Mouse (Mus musculus) cerebellum, adult 9-10 months (tissue): ENCODE measurements at regions not wholly inside any gene's neighbourhood (a gene's known extent, or its start where the extent isn't known, plus 50 kb on each side); places are given as distances from the start of the nearest gene placed in this dataset.
A peak's percentile ranks its signal among the peaks of the same experiment; 100 is the strongest.

Source experiments
- DNase-seq: peaks from one replicate; pipeline ENCODE4 v3.0.0; 2022

DNA sequence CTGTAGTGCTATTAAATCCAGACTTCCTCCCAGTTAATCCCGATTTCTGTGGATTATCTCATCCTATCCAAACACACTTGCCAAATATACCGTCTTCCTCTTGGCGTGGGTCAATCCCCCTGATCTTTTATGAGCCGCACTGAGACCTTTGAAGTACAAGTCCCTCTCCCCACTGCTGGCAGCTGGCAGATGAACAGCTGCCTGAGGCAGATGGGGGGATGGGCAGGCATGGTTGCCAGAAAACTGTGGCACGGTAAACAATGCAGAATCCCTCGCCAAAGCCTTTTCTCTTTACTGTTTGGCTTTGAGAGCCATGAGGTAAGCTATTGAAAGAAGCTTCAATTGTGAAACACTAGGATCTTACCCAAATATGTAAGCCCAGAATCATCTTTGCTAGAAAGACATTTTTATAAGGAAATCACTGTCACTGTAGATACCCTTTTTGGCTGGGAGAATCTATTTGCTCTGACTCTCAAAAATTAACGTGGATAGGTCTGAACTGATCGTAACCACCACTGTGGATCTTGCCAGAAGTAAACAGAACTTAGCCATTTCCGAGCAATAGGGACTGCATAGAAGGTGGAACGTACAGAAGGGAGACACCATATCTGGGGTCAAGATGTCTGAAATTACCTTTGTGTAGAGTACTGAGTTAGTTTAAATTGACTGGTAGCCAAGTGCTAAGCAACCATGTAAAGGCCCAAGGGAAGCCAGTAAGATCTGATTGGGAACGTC lies 221.5 kb downstream of the Ahr start:
- DNase-seq, result no peak

DNA sequence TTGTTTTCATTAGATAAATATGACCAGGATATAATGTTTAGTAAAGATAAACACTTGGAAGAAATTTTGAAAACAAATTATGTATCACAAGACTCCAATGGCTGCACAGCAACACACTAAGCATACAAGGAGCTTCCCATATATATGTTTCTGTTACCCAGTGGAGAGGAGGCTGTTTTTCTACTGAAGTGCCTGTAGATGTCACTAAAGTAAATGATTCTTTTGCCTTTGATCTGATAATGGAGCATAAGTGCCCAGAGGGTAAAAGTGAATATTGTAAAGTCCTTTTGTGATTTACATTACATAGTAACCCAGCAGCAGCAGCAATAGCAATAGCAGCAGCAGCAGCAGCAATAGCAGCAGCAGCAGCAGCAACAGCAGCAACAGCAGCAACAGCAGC lies 226.3 kb downstream of the Ahr start:
- no peak for DNase-seq

DNA sequence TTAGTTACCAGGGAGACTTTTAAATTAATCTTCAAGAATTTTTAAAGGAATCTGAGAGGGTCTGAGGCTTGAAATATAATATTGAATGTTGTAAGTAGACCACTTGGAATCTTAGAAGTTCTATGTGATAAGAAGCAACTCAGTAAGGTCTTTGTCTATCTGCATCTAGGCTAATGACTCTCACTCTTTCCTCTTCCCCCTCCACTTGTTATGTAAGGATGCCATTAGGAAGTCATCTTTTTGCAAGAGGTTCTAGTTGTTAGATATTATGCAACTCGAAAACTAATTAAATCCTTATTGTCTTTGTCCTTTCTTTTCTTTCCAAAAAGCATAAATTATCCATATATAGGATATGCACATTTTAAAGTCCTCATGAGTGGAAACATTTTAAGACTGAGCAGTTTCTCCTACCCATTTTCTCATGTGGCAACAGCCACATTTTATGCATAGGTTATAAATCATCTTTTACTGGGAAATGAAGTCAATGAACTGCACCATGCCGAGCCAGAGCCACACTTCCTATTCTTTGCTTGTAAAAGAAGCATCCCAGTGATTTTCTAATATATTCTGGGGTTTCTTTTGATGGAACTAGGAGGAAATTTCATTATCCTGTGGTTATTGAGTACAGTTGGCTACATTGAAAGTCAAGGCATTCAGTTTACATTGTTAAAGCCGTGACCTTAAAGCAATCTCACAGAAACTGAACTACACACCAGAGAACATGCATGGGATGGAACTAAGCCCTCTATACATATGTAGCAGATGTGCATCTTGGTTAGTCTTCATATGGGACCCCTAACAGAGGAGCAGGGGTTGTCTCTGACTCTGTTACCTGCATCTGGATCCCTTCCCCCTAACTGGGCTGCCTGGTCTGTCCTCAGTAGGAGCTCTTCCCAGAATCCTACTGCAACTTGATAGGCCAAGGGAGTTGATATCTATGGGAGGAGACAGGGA lies 230.8 kb downstream of the Ahr start:
- DNase-seq, result no peak

DNA sequence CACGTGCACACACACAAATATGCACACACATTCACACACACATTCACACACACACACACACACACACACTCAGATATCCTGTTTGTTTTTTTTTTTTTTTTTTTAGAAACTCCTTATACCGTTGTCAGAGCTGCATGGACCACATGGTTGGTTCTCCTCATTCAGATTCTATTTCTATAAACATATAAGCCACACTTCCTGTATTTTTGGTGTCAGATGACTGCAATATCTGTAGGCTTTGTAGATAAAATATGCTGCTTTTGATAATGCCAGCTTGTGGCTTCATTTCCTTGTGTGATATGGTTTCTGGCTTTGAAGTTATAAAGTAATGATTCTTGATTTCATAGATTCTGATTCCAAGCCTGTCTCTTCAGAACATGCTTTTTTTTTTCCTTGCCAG lies 231.7 kb downstream of the Ahr start:
- no peak for DNase-seq

DNA sequence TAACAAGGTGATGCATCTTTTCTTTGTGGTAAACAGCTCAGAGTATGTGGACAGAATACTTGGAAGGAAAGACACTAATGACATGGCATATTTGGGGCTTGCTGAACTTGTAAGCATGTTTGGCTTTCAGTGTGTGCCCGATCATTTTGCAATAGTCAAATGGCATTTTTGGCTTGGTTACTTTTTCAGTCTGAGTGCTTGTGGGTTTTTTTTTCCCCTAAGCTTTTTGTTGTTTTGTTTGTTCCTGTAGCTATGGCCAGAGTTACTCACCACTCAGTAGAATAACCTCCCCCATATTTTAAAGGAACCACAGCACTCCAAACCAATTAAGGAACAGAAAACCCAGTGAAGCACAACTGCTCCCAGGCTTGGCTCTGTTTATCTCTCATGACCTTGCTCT lies 240.2 kb downstream of the Ahr start:
- DNase-seq, result no peak

DNA sequence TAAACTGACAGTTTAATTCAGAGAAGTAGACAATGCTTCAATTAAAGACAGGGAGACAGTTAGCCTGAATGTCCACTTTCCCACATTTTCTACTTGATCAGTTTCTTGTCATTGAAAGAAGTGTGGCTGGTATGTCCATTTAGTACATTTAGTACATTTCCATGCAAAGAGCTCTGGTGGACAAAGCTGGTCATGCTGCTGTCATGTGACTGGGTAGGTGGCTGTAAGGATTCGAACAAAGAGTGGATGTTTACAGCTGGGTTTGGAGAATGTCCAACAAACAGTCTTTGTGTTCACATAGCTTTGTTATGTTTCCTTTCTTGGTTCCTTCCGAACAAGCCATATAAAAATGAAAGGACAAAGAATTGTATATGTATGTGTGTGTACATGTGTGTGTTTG lies 241.3 kb downstream of the Ahr start:
- no peak for DNase-seq

DNA sequence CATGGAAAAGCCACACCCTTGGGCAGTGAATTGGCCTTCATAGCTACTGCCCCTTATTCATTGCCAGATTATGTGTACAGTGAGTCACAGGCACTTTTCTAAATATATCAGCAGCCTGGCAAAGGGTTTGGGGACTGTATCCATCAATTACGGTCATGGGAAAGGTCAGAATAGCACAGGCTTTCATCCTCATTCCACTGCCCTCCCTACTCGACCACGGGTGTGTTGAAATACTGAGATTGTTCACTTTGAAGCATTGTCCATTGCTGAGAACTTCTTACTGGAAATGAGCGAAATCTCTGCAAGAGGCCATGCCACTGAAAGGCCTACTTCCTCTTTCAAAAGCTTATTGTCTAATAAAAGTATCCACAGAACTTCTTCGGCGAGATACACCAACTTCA lies 242.9 kb downstream of the Ahr start:
- no peak for DNase-seq

DNA sequence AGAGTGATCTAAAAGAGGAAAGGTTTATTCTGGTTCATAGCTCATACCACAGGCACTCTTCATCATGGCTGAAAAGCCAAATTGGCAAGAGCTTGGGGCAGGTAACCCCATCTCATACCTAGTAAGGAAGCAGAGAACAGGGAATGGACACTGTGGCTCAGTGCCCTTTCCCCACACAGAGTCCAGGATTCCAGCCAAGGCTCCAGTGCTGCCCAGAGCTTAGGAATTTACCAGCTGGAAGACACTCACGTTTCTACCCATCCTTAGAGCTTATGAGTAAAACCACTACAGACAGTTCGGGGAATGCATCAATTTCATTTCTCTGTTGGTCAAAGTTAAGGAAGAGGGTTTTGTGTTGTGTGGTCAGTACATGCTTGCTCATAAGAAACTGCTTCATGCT lies 241.0 kb downstream of the Snx13 start:
- no peak for DNase-seq

DNA sequence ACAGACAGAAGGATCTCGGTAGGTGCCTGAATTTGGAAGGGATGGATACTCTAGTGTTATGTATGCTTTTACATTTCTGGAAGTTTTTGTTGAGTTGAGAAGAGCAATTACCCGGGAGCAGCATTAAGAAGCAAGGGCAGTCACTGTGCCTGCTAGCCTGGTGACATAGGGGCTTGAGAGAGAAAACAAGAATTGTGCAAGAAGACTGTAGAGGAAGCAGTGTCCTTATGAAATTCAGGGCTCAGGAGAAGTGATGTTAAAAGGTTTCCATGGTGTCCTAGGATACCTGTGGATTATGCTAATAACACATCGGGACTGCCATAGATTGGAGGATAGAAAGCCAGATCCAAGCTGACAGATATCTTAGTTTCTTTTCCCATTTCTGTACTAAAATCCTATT lies 240.6 kb downstream of the Snx13 start:
- no peak for DNase-seq

DNA sequence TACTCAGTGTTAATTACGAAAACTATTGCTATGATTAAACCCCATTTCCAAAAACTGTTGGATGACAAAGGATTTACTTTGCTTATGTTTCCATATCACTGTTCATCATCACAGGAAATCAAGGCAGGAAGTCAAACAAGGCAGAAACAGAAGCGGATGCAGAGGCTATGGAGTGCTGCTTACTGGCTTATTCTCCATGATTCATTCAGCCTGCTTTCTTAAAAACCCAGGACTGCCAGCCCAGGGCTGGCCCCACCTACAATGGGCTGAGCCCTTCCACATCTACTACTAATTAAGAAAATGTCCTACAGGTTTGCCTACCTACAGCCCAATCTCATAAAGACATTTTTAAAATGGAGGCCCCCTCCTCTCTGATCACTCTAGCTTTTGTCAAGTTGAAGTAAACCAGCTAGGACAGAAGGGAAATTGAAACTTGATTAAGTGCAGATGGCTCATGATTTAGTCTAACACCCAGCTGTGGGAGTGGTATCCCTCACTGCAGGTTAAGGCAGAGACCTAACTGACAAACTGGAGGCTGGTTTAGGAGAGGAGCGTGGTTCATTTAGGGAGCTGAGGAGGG lies 240.1 kb downstream of the Snx13 start:
- no peak for DNase-seq

DNA sequence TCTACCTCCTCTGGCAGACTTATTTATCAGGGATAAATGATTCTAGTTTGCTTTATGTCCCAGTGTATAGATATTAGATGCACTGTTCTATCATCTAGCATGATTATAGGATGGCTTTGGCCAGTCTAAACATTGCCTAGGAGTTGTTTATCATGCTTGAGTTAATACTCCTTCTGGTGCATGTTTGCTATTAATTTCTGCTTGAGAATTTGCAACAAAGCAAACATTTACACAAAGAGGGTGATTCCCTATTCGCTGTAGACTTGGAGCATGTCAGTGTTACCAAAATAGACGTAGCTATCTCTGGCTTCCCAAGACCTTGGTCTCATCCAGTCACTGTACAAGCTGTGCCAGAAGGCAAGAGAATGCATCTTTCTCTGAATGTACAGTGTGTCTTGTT lies 237.4 kb downstream of the Snx13 start:
- no peak for DNase-seq

DNA sequence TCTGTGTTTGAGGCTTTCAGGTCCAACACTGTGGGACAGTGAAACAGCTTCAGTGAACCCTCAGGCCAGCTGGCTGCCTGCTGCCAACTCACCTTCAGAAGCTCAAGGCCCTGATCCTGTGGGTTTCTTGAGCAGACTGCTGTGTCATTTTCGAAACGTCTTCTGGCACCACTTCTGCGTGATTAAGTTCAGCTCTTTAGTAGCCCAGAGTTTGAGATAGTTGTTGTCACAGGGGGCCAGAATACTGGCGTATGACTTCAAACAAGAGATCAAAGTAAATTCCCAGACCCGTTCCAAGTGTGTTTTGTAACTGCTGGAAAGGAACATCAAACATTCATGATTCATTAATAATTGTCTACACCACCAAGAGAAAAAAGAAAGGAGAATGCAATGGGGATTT lies 236.9 kb downstream of the Snx13 start:
- DNase-seq, result no peak

DNA sequence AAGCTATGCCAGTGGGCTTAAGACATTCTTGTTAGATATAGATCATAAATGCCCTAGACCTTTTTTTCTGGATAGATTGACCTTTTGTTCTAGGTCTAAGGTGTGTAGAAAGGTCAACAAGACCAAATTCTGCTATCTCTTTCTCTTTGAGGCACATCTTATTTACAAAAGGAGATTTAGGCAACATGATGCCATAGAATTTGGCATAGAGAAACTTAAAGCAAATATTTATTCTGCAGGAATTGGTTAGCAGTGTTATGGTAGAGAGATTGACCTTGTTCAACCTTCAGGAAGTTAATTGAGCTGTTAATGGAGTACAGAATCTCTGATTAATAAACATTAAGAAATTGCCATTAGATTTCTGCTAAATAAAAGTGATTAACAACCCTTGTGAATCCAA lies 236.4 kb downstream of the Snx13 start:
- no peak for DNase-seq

DNA sequence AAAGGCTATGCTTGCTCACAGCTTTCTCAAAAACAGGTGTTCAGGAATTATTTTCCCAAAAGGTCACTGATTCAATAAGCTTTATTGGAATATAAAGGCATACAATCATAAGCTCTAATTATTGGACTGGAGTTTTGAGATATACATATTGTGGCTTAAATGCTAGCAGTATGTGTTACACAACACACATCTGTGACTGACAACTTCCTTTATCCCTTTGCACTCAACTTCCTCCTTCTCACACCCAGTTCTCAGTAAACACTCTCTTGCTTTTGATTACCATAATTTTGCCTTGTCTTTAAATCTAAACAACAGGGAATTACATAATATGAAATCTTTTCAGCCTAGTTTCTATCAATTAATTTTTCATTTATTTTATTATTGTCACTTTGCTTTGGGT lies 222.5 kb downstream of the Snx13 start:
- no peak for DNase-seq

DNA sequence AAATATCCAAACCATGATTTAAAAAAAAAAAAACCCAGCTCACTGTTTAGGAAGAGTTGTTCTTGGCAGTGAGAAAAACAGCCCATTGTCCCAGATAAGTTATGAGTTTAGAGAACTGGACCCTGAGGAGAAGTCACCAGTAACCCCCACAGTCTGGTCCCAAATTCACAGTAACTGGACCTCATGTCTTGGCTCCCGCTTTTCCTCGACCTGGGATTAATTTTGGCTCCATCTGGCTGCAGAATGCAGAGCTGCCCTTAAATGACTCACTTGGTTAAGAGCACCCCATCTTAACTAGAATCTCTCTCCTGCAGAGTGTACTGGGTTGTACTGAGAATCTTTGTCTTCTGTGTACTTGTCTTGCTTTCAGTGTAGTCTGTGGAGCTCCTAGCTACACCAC lies 221.0 kb downstream of the Snx13 start:
- DNase-seq, result no peak

DNA sequence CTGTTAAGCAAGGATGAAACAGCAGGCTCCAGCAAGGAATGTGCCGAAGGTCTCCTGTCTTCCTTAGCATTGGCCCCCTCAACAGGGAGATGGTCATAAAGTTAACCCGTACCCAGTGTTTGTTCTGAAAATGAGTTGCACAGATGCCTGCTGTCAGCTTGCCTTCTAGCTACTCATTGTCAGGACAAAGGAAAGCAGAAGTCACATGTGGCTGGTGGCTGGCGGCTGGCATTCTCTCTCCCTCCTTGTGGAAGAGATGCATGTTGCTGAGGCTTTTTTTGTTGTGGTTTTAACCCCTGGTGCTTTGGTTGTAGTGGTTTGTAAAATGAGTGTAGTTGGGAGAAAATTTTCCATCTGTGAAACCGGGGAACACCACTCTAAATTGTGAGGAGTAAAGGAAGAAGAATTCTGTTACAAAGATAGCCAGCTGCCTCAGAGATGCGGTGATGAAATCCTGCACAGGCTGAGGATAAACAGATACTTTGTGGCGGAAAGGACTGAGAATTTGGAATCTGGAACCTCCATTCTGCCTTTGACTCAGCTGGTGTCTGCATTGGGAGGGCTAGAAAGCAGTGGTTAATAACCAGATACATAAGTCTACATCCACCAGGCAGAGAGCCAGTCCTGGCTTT lies 220.2 kb downstream of the Snx13 start:
- no peak for DNase-seq

DNA sequence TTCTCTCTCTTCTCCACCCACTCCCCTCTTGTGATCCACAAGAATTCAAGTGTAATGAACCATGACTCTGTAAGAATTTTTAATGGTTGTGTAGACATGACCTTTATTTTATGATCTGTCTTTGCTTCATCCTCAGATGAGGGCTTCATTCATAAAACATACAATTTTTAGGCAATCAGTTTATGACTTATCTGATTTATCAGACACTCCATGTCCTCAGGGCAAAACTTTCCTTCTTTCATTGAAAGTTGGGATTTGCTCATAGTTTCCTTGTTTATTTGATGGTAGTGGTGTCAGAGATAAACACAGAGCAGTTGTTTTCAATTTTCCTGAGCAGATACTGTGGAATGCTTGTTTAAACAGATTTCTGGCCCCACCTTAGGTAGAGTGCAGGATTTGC lies 212.8 kb downstream of the Snx13 start:
- DNase-seq, result no peak

DNA sequence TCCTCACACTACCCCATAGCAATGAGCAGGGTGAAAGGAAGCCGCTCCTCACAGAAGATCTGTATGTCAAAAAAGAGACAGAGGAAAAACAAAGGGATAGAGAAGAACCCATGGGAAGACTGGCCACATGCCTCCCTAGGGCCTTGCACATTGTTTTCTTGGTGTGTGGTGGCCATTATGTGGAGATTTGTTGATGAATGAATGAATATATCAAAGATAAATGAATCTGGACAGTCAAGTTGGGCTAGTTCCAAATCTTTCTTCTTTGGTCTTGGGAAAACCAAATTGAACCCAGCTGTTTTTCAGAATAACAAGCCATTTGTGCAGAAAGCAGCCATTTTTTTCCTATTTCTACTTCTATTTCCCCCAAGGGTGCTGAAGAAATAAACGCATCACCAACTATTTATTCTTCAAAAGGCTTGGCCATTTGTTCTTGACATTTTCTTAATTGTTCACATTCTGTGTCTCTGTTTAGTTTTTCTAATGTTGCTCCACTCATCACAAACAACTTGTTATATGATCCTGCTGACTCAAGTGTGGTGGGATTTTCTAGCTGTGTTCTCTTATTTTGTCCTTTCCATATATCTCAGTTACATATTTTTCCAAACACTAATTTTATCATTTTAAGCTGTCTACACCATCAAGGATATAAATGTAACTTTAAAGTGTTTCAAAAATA lies 208.9 kb downstream of the Snx13 start:
- DNase-seq, result no peak

DNA sequence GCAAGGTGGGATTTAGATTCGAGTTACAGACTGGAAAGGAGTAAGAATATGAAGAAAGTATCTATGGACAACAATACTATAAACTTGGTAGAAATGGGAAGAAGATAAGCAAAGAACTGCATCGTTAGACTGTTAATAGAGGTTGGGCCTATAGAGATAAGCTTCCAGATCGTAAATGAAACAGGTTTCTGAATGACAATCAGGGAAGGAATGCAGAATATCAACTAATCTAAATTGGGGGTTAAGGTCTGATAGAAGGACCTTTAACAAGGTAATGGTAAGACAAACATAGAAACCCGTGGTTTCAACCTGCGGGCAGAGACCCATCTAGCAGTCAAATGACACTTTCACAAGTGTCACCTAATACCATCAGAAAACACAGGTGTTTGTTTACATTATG lies 201.5 kb downstream of the Snx13 start:
- no peak for DNase-seq

DNA sequence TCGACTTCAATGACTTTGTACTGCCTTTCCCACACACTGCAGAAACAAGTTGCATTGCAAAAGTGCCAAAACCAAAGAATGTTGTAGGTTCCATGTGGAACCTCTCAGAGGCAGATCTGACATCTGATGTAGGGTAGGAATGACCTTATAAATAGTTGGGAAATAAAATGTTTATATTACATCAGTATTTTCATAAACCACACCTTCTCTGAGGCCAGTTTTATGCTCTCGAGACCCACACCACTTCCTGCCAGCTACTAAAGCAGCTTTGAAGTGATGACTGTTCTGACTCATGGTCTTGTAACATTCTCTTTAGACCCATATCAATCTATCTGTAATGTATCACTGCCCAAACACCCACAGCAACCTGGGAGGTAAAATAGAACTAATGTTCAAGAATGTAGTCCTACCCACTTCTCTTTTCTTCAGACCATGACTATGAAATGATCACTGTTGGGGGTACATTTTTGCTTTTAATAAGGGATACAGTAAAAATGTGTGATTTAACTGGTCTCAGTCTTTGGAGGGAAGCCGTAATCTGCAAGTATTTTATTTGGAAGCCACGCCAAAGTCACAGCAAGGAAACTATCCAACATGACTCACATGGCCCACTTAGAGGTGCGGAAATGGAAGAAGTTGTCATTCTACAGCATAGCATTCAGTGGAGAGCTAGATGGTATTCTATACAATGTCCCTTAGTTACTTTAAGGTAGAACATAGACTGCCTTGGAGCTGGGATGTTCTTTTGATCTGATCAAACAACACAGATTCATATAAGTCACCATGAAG lies 199.4 kb downstream of the Snx13 start:
- no peak for DNase-seq

DNA sequence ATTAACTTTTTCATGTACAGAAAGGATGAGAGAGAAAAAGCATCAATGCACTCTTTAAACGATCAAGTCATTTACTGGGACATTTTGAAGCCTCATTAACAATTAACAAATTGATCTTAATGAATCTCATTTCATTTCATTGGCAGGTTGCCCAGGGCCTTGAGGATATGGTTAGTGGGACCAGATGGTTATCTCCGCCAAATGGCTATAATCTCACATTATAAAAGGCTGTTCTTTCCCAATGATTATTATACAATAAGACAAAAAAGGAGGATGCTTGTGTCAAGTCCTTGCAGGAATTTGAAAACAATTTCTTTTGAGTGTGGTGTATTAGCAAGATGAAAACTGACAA lies 185.3 kb downstream of the Snx13 start:
- DNase-seq, result peak; percentile 17
